Mouse (Mus musculus) heart, postnatal 0 days (tissue): Measurements from ENCODE around the gene Ruvbl2. TPM values are rescaled to one million over a fixed set of nuclear protein-coding genes. Genes with fewer than 3 reads are reported as not detected.
"Not testable (repeated sequence)": the region's sequence is repeated elsewhere in the genome, so short reads cannot be mapped to it uniquely, and the experiment has no call there.

Experiments used
- ATAC-seq: fragments of 200-750 bp; cut with Nextera tagmentation; 2 replicates; pipeline ENCODE4 v1.8.0; 2017; ENCODE audit warnings: low read depth, moderate number of reproducible peaks, moderate library complexity; ENCODE audit not compliant: insufficient read depth
- DNase-seq: peaks from one replicate; pipeline ENCODE4 v3.0.0-alpha.2; 2016; ENCODE audit warnings: low spot score
- H3K27ac ChIP-seq: fragments of 300-500 bp; sonication (generic); 2 replicates; pipeline ENCODE4 v1.5.1; 2014; ENCODE audit warnings: low read depth, mild to moderate bottlenecking
- H3K27me3 ChIP-seq: fragments of 300-500 bp; sonication (generic); 2 replicates; pipeline ENCODE4 v1.6.1; 2014; ENCODE audit warnings: low read length, mixed read lengths; ENCODE audit not compliant: control insufficient read depth, insufficient read depth
- H3K36me3 ChIP-seq: fragments of 300-500 bp; sonication (generic); replicated peaks from 2 replicates; pipeline ENCODE4 v1.6.1; 2014; ENCODE audit warnings: low read length, mixed read lengths; ENCODE audit not compliant: control insufficient read depth, insufficient read depth
- H3K4me1 ChIP-seq: fragments of 300-500 bp; sonication (generic); 2 replicates; pipeline ENCODE4 v1.6.1; 2014; ENCODE audit warnings: antibody characterized with exemption; ENCODE audit not compliant: control insufficient read depth, insufficient read depth
- H3K4me2 ChIP-seq: fragments of 300-500 bp; sonication (generic); 2 replicates; pipeline ENCODE4 v1.6.1; 2014; ENCODE audit warnings: low read depth, mild to moderate bottlenecking, low read length, moderate library complexity
- H3K4me3 ChIP-seq: fragments of 300-500 bp; sonication (generic); 2 replicates; pipeline ENCODE4 v1.5.1; 2014; ENCODE audit warnings: low read depth, low read length
- H3K9ac ChIP-seq: fragments of 300-500 bp; sonication (generic); replicated peaks from 2 replicates; pipeline ENCODE4 v1.6.1; 2014; ENCODE audit warnings: low read depth, low read length, mixed read lengths
- H3K9me3 ChIP-seq: fragments of 300-500 bp; sonication (generic); replicated peaks from 2 replicates; pipeline ENCODE4 v1.6.1; 2016; ENCODE audit warnings: low read length; ENCODE audit not compliant: control insufficient read depth
- CTCF ChIP-seq: IDR thresholded peaks from 2 replicates; pipeline ENCODE4 v1.5.1; 2016; ENCODE audit warnings: antibody characterized with exemption, control low read depth, low read depth
- EP300 ChIP-seq: IDR thresholded peaks from 2 replicates; pipeline ENCODE4 v1.6.1; 2016; ENCODE audit warnings: antibody characterized with exemption, low read depth
- WGBS: fragments of 180-500 bp; shearing (Covaris S2); extraction: QIAGEN DNeasy Blood & Tissue Kit; methylation state at CpG from one replicate; pipeline ENCODE4 v1.1.7; 2014; 5-methylcytosine and 5-hydroxymethylcytosine counted together
- polyA plus RNA-seq: library from polyadenylated mRNA; unstranded; fragments of >200 nt; fragmentation: Nextera tagmentation; extraction: Ambion mirVana; gene quantifications from 2 replicates; pipeline ENCODE4 v1.2.1, GENCODE M21; 2015
- total RNA-seq: library from RNA; depleted of rRNA; stranded (reverse); fragments of >200 nt; gene quantifications from 2 replicates; pipeline ENCODE4 v1.2.3, GENCODE M21; 2014; ENCODE audit warnings: low replicate concordance

Ruvbl2 gene
- total and polyA plus RNA-seq, 2 experiments from 2014 or later: 31.0 to 76.9 TPM

GRCm38 (mm10) chr7:45481374-45481927, 43.6 kb upstream of the Ruvbl2 start, which contains the start of gene Tulp2:
TSS of gene Tulp2 (plus strand) at chr7:45481877.
- TF ChIP-seq EP300 (no peak), CTCF (no peak)
- Histone ChIP-seq H3K4me2 (no peak within 1 kb of the TSS), H3K27ac (no peak within 1 kb of the TSS), H3K4me3 (no peak within 1 kb of the TSS), H3K9me3 (no peaks in the 10 kb centered on the region), H3K9ac (no peak within 1 kb of the TSS), H3K27me3 (no peaks in the 10 kb centered on the region), H3K36me3 (no peaks in the 10 kb centered on the region), H3K4me1 (no peaks in the 10 kb centered on the region)
- WGBS: 52% methylated on average over 15 of the region's 15 CpGs
- peak; percentile 76 for ATAC-seq
- DNase-seq: peak; percentile 63

GRCm38 (mm10) chr7:45480310-45480709, 42.4 kb upstream of the Ruvbl2 start:
- not testable (repeated sequence) for DNase-seq, ATAC-seq, H3K4me2 ChIP-seq, H3K9ac ChIP-seq, H3K27me3 ChIP-seq, H3K9me3 ChIP-seq, H3K36me3 ChIP-seq, H3K27ac ChIP-seq, H3K4me1 ChIP-seq, H3K4me3 ChIP-seq
- WGBS: 76% methylated on average over 3 of the region's 4 CpGs

- no peak overlapping the region for H3K4me2 ChIP-seq
- no peaks in the 10 kb centered on the region for H3K36me3 ChIP-seq
- no peaks in the 10 kb centered on the region for H3K9me3 ChIP-seq
- H3K9ac ChIP-seq: no peak overlapping the region
- H3K4me3 ChIP-seq: no peak overlapping the region
- WGBS: 90% methylated on average over 7 of the region's 7 CpGs
- H3K27me3 ChIP-seq: no peaks in the 10 kb centered on the region
- no peak for DNase-seq
- ATAC-seq: no peak
- H3K4me1 ChIP-seq: no peaks in the 10 kb centered on the region
- no peak overlapping the region for H3K27ac ChIP-seq
- TF ChIP-seq EP300: no peak
- no peak for TF ChIP-seq CTCF
These were observed 40.9 kb upstream of the Ruvbl2 start for GRCm38 (mm10) chr7:45478774-45479173.

GRCm38 (mm10) chr7:45477003-45477402, 39.1 kb upstream of the Ruvbl2 start:
- 0 out of 2 replicates have a peak, but pooled peaks have one; percentile 49 for ATAC-seq
- H3K4me3 ChIP-seq: no peak overlapping the region
- H3K9ac ChIP-seq: no peak overlapping the region
- no peak overlapping the region for H3K27ac ChIP-seq
- H3K4me2 ChIP-seq: no peak overlapping the region
- TF ChIP-seq CTCF (peak; percentile 74), EP300 (no peak)
- H3K9me3 ChIP-seq: no peaks in the 10 kb centered on the region
- DNase-seq: peak; percentile 63
- H3K36me3 ChIP-seq: no peaks in the 10 kb centered on the region
- H3K27me3 ChIP-seq: no peaks in the 10 kb centered on the region
- WGBS: 9% methylated on average over 3 of the region's 3 CpGs
- H3K4me1 ChIP-seq: no peaks in the 10 kb centered on the region

GRCm38 (mm10) chr7:45476453-45476852, 38.6 kb upstream of the Ruvbl2 start:
- TF ChIP-seq EP300 (no peak), CTCF (no peak)
- no peaks in the 10 kb centered on the region for H3K9me3 ChIP-seq
- H3K36me3 ChIP-seq: no peaks in the 10 kb centered on the region
- no peak overlapping the region for H3K9ac ChIP-seq
- H3K4me2 ChIP-seq: no peak overlapping the region
- H3K27me3 ChIP-seq: no peaks in the 10 kb centered on the region
- WGBS: 32% methylated on average over 1 of the region's 1 CpGs
- no peak overlapping the region for H3K27ac ChIP-seq
- DNase-seq (no peak), ATAC-seq (no peak)
- H3K4me1 ChIP-seq: no peaks in the 10 kb centered on the region
- no peak overlapping the region for H3K4me3 ChIP-seq
